Mouse (Mus musculus) E14TG2a.4 (cell line): ENCODE measurements around the gene Xpo5.

ENCODE experiments used
- CTCF ChIP-seq: conservative IDR thresholded peaks from 2 replicates; pipeline ENCODE4 v1.5.1; 2014; ENCODE audit warnings: low read length
- NANOG ChIP-seq: IDR thresholded peaks from 2 replicates; pipeline ENCODE4 v1.6.1; 2014; ENCODE audit warnings: borderline replicate concordance, low read length, mixed read lengths
- POU5F1 ChIP-seq: IDR thresholded peaks from 2 replicates; pipeline ENCODE4 v1.6.1; 2014; ENCODE audit warnings: low read length, borderline replicate concordance

DNA sequence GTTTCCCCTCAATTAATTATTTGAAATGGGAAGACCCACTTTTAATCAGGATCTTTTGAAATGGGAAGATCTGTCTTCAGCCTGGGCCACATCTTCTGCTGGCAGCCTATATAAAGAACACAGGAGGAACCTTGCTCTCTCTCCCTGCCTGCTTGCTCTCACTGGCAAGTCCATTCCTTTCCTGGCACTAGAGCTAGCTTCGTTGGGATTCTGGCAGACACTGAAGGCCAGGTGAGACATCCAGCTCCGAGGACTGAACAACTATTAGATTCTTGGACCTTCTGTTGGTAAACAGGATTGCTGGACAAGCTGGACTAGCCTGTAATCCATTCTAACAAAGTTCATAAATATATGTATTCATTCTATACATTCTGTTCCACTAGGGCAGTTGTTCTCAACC is 13.8 kb upstream of the Xpo5 start:
- TF ChIP-seq CTCF (no peak), POU5F1 (no peak), NANOG (no peak)
